Comparison of ENCODE assay signal across 8 mouse cellular contexts in the genomic region with DNA sequence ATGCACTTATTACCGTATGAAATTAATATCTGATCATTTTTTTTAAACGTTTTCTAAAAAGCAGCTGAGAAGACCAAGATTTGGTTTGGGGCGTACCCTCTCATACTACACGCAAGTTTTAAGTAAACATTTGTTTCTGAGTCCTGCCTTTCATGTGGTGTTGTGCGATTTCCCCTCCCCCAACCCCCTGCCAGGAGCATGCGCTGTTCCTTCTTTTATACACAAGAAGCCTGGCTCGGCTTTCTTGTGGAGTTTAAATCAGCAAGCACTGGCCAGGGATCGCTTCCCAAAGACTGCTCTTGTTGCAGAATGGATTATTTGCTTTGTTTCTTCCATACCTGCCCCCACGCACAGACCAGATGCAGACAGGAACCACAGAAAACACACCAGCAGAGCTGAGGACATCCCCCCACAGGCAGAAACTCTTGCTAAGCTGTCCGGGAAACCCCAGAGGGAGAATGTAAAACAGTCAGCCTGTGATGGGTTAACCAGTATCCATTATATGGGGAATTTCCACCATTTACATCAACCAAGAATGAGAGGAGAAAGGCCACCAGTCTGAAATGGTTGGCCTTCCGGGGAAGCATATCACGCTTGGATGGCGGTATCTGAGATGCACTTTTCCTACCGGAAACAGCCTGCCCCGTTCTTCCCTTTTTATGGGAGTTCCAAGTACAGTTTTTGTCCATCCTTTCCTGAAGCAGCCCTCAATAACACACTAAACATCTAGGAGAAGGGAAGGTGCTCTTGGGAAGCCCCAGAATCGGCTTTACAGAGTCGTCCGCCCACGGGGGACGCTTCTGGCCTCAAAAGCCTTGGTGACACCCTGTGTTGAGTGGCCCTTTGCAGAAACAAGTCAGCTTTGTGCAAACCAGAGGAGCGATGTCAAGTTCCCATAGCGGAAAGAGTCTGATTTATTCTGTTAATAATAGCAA.
DNase-seq lines count a peak whose midpoint lies in the region; ATAC-seq and TF ChIP-seq lines count a peak whose summit lies in the region.
"Had no signal": no experiment of that assay in that cellular context is flagged by ENCODE, and none has a peak within 500 bp of the region (broad histone marks: within the 10 kb centered on the region; RNA-seq: fewer than 3 reads in every experiment).

No protein-coding gene starts in this region.

- DNase-seq in liver, adult 2 months (ENCODE audit: extremely low read depth, low read depth, low spot score): no peak
- no peak for DNase-seq in liver, embryonic 11.5 days (ENCODE audit: low spot score)
- DNase-seq in MEL (ENCODE audit: low read depth, low spot score): no peak
- DNase-seq in embryonic facial prominence, embryonic 11.5 days (ENCODE audit: low spot score): peak; percentile 35
- no peak for DNase-seq in stomach, postnatal 0 days (ENCODE audit: low spot score)
- DNase-seq in right cerebral cortex, adult 2 months (ENCODE audit: low spot score in 2 of 2): no peak
- no peak for DNase-seq in retina, postnatal 1 day

- TF ChIP-seq RAD21 in MEL (IDR thresholded peaks at IDR 0.05; ENCODE audit: low read depth, low read length): no peak

- peak overlapping the region; percentile 29; the same call in 1 of the 2 replicates for H3K27ac ChIP-seq in liver, adult 2 months (replicated peaks; ENCODE audit: insufficient read depth, low read depth, low read length)
- no peak overlapping the region for H3K27ac ChIP-seq in liver, embryonic 11.5 days (ENCODE audit: low read depth, low read length)
- H3K27ac ChIP-seq in MEL (ENCODE audit: control insufficient read depth, low read depth, low read length): peak overlapping the region; percentile 35; the same call in 1 of the 2 replicates
- H3K27ac ChIP-seq in embryonic facial prominence, embryonic 11.5 days (replicated peaks; ENCODE audit: low read depth, low read length): no peak overlapping the region
- H3K27ac ChIP-seq in stomach, postnatal 0 days (replicated peaks): peak overlapping the region; percentile 18; the same call in 1 of the 2 replicates
- H3K27ac ChIP-seq: embryonic facial prominence, embryonic 15.5 days had no signal

- TF ChIP-seq CTCF in liver, adult 2 months (IDR thresholded peaks at IDR 0.05; ENCODE audit: low read depth, low read length): no peak
- no peak for TF ChIP-seq CTCF in MEL (IDR thresholded peaks at IDR 0.05 in 2 of 3, conservative IDR thresholded peaks at IDR 0.05 in 1 of 3; ENCODE audit: control insufficient read depth in 1 of 3, insufficient read depth in 1 of 3, low read depth in 2 of 3, low read length in 3 of 3, poor library complexity in 1 of 3, severe bottlenecking in 1 of 3)
- no peak for TF ChIP-seq CTCF in stomach, postnatal 0 days (IDR thresholded peaks at IDR 0.05; ENCODE audit: low read depth)

- no peak for TF ChIP-seq EP300 in MEL (IDR thresholded peaks at IDR 0.05; ENCODE audit: low read depth in 1 of 2, low read length in 2 of 2)
- no peak for TF ChIP-seq EP300 in stomach, postnatal 0 days (optimal IDR thresholded peaks at IDR 0.05)

- no peaks in the 10 kb centered on the region for H3K27me3 ChIP-seq in liver, adult 2 months (ENCODE audit: control insufficient read depth, insufficient read depth, low read length)
- H3K27me3 ChIP-seq in liver, embryonic 11.5 days (replicated peaks; ENCODE audit: control insufficient read depth, insufficient read depth, low read length): no peaks in the 10 kb centered on the region
- no peaks in the 10 kb centered on the region for H3K27me3 ChIP-seq in MEL (ENCODE audit: control insufficient read depth in 1 of 2, insufficient read depth in 2 of 2, low read length in 2 of 2)
- H3K27me3 ChIP-seq in embryonic facial prominence, embryonic 11.5 days (ENCODE audit: control insufficient read depth, insufficient read depth, low read length): no peaks in the 10 kb centered on the region
- no peaks in the 10 kb centered on the region for H3K27me3 ChIP-seq in stomach, postnatal 0 days (ENCODE audit: control insufficient read depth, insufficient read depth, low read length)
- H3K27me3 ChIP-seq: embryonic facial prominence, embryonic 15.5 days had no signal

- H3K4me2 ChIP-seq in liver, embryonic 11.5 days: no peak overlapping the region
- no peak overlapping the region for H3K4me2 ChIP-seq in embryonic facial prominence, embryonic 11.5 days (ENCODE audit: low read depth, low read length)
- no peak overlapping the region for H3K4me2 ChIP-seq in stomach, postnatal 0 days (replicated peaks; ENCODE audit: low read depth)
- H3K4me2 ChIP-seq: embryonic facial prominence, embryonic 15.5 days had no signal

- no peak overlapping the region for H3K9ac ChIP-seq in liver, adult 2 months (ENCODE audit: low read depth, low read length)
- H3K9ac ChIP-seq in liver, embryonic 11.5 days (ENCODE audit: low read depth, low read length): no peak overlapping the region
- no peak overlapping the region for H3K9ac ChIP-seq in MEL (ENCODE audit: control insufficient read depth, low read depth, low read length, poor library complexity, severe bottlenecking)
- no peak overlapping the region for H3K9ac ChIP-seq in embryonic facial prominence, embryonic 11.5 days (replicated peaks; ENCODE audit: low read length)
- no peak overlapping the region for H3K9ac ChIP-seq in stomach, postnatal 0 days (ENCODE audit: low read length)
- H3K9ac ChIP-seq: embryonic facial prominence, embryonic 15.5 days had no signal

- no peak for ATAC-seq in liver, embryonic 11.5 days (replicated peaks; ENCODE audit: low FRiP score)
- ATAC-seq in embryonic facial prominence, embryonic 11.5 days (replicated peaks; ENCODE audit: insufficient number of reproducible peaks, low FRiP score, low TSS enrichment, low read depth): no peak
- ATAC-seq in stomach, postnatal 0 days (ENCODE audit: low FRiP score, low TSS enrichment): no peak

- H3K4me1 ChIP-seq in liver, adult 2 months (ENCODE audit: control insufficient read depth, insufficient read depth, low read length): peaks cover 12% of the 10 kb centered on the region
- H3K4me1 ChIP-seq in liver, embryonic 11.5 days (replicated peaks; ENCODE audit: control insufficient read depth, insufficient read depth, low read length): peaks cover 29% of the 10 kb centered on the region
- peaks cover 16 to 42% of the 10 kb centered on the region in 2 experiments for H3K4me1 ChIP-seq in MEL (ENCODE audit: control insufficient read depth in 1 of 2, insufficient read depth in 2 of 2, low read length in 2 of 2)
- H3K4me1 ChIP-seq in embryonic facial prominence, embryonic 11.5 days (ENCODE audit: control insufficient read depth, insufficient read depth, low read length): no peaks in the 10 kb centered on the region
- peaks cover 3% of the 10 kb centered on the region; the same call in 1 of the 2 replicates for H3K4me1 ChIP-seq in stomach, postnatal 0 days (replicated peaks; ENCODE audit: control insufficient read depth, insufficient read depth)

- H3K4me3 ChIP-seq in liver, adult 2 months (ENCODE audit: insufficient read depth, low read depth, low read length): no peak overlapping the region
- no peak overlapping the region for H3K4me3 ChIP-seq in liver, embryonic 11.5 days (ENCODE audit: low read depth, low read length)
- H3K4me3 ChIP-seq in MEL (ENCODE audit: control insufficient read depth in 1 of 2, insufficient read depth in 1 of 2, low read depth in 2 of 2, low read length in 2 of 2): no peak overlapping the region
- H3K4me3 ChIP-seq in embryonic facial prominence, embryonic 11.5 days (ENCODE audit: low read depth, low read length): no peak overlapping the region
- no peak overlapping the region for H3K4me3 ChIP-seq in stomach, postnatal 0 days (ENCODE audit: low read depth, low read length)
- H3K4me3 ChIP-seq: embryonic facial prominence, embryonic 15.5 days had no signal

- 85% methylated on average over 22 of the region's 22 CpGs for WGBS in liver, adult 2 months
- WGBS in liver, embryonic 11.5 days: 80% methylated on average over 22 of the region's 22 CpGs
- 72% methylated on average over 22 of the region's 22 CpGs for WGBS in embryonic facial prominence, embryonic 11.5 days
- WGBS in stomach, postnatal 0 days: 62% methylated on average over 22 of the region's 22 CpGs

- H3K9me3 ChIP-seq in liver, embryonic 11.5 days (ENCODE audit: control insufficient read depth, low read length): no peaks in the 10 kb centered on the region
- H3K9me3 ChIP-seq in MEL (replicated peaks; ENCODE audit: insufficient read depth, low read length): no peaks in the 10 kb centered on the region
- H3K9me3 ChIP-seq in embryonic facial prominence, embryonic 11.5 days (replicated peaks; ENCODE audit: control insufficient read depth, low read length): no peaks in the 10 kb centered on the region
- no peaks in the 10 kb centered on the region for H3K9me3 ChIP-seq in stomach, postnatal 0 days (ENCODE audit: control insufficient read depth, low read length)
- H3K9me3 ChIP-seq: embryonic facial prominence, embryonic 15.5 days had no signal

- no peak for TF ChIP-seq POLR2A in liver, adult 2 months (IDR thresholded peaks at IDR 0.05; ENCODE audit: extremely low read depth, insufficient read depth, low read length)
- no peak for TF ChIP-seq POLR2A in MEL (IDR thresholded peaks at IDR 0.05; ENCODE audit: control insufficient read depth in 1 of 2, insufficient read depth in 1 of 2, low read depth in 1 of 2, low read length in 2 of 2, poor library complexity in 1 of 2)

- H3K36me3 ChIP-seq in liver, adult 2 months (ENCODE audit: control insufficient read depth, insufficient read depth, low read length): no peaks in the 10 kb centered on the region
- no peaks in the 10 kb centered on the region for H3K36me3 ChIP-seq in liver, embryonic 11.5 days (ENCODE audit: control insufficient read depth, insufficient read depth, low read length)
- peaks cover 0 to 29% of the 10 kb centered on the region in 2 experiments; a peak in 2 of 4 replicates for H3K36me3 ChIP-seq in MEL (ENCODE audit: control insufficient read depth in 1 of 2, insufficient read depth in 2 of 2, low read length in 2 of 2)
- H3K36me3 ChIP-seq in embryonic facial prominence, embryonic 11.5 days (replicated peaks; ENCODE audit: control insufficient read depth, insufficient read depth, low read depth, low read length): no peaks in the 10 kb centered on the region
- H3K36me3 ChIP-seq in stomach, postnatal 0 days (ENCODE audit: control insufficient read depth, insufficient read depth, low read length): no peaks in the 10 kb centered on the region
- H3K36me3 ChIP-seq: embryonic facial prominence, embryonic 15.5 days had no signal

- no peaks in the 10 kb centered on the region for H3K79me2 ChIP-seq in liver, adult 2 months (ENCODE audit: control insufficient read depth, insufficient read depth, low read length)
- H3K79me2 ChIP-seq in MEL (ENCODE audit: control insufficient read depth, insufficient read depth, low read length, poor library complexity): no peaks in the 10 kb centered on the region

TF ChIP-seq in MEL, 35 proteins besides CTCF, POLR2A, EP300 and RAD21 (continues in another document):
- TF ChIP-seq TAL1 (IDR thresholded peaks at IDR 0.05; ENCODE audit: low read length) (no peak), CHD2 (IDR thresholded peaks at IDR 0.05; ENCODE audit: low read length) (no peak), TBP (IDR thresholded peaks at IDR 0.05; ENCODE audit: low read depth, low read length) (no peak), ZMIZ1 (IDR thresholded peaks at IDR 0.05; ENCODE audit: low read depth, low read length) (no peak), NRF1 (IDR thresholded peaks at IDR 0.05; ENCODE audit: insufficient read depth, low read depth, low read length, poor library complexity, severe bottlenecking) (no peak), SMC3 (IDR thresholded peaks at IDR 0.05; ENCODE audit: low read depth, low read length) (no peak)

Comparison
In these comparisons a context has a peak if more than half of its experiments do, and no peak if none do; other contexts are left out.
1. H3K27ac ChIP-seq: peak in liver, adult 2 months (single experiment), MEL (single experiment) and stomach, postnatal 0 days (single experiment); none in liver, embryonic 11.5 days (single experiment) and embryonic facial prominence, embryonic 11.5 days (single experiment).